Mouse (Mus musculus): ENCODE data around the gene Pomt2.

DNA sequence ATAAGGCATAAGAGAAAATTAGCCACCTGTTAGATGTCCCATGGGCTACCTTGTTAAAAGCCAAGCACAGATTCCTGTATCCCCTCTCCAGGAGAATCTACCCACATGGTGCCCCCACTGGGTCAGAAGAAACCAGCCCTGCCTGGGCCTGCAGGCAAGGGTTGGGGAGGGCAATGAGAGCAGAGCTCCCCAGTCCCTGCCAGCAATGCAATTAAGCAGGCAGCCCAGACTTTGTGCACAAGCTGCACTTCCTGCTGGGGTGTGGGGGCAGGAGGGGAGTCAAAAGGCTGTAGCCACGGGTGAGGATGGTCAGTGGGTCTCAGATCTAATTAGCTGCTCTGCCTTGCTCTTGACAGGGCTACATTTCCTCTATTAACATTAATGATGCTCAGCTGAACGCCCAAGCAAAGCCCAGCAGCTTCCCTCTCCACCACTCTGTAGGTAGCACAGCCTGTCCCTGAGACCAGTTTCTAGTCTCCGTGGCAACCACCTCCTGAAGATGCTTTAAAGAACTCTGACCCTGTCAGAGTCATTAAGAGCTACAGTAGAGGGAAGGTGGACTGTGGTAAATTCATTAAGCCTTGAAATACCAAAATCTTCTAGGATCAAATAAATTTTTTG lies 40.3 kb downstream of the Pomt2 start:
- TF ChIP-seq TAL1 (IDR thresholded peaks at IDR 0.05; ENCODE audit: low read length) (no peak), GATA1 (IDR thresholded peaks at IDR 0.05; ENCODE audit: low read length) (no peak)
